Mouse (Mus musculus): ENCODE measurements around the gene Flg2.

Flg2 gene

DNA sequence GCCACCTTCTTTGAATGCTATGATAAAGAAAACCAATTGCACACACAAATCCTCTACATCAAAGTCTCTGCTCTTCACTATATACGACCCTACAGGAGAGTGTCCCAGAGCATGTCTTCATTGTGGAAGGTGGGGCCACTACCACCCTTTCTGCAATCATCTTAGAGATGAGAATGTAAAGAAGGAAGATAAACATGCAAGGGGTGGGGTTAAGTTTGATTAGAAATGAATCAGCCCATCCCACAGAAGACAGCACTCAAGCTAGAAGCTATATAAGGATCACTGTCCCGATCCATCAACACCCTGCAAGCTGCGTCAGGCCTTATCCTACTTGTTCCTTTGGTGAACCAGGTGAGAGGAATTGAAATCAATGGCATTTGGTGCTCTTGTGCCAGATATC is at the start of gene Flg2:
Gene Flg2, plus strand, starts transcription at position 301 of the 400 bp plus-strand sequence.
- no peak for DNase-seq (ENCODE audit: low spot score)

- no peak for DNase-seq (ENCODE audit: low spot score)
These were observed 34.6 kb upstream of the Flg2 start for GRCm38 (mm10) chr3:93162502-93162901.

DNA sequence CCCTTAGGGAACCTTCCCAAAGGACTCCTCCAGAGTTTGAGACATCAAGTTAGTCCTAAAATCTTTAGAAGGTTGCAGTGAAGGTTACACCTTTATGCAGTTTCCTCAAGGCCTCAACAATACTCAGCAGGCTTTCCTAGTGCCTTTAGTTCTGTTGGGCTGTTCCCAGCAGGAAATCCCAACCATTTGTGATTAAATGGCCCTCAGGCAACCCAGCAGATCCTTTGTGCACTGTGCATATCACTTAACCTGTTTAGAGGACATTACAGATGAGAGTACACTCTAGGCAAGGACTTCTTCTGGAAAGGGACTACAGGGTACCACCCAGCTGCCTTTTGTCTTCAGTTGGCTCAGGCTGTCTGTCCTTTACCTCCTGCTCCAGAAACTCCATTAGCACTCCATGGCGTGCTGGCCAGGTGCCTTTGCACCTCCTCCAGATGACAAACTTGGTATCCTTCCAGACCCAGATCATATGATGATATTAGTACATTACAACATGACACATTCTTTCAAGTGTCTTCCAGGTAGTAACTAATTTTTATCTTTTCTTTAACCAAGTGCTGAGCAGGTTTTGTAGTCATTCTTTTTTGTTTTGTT is 34.0 kb upstream of the Flg2 start:
- DNase-seq (ENCODE audit: low spot score): no peak

DNA sequence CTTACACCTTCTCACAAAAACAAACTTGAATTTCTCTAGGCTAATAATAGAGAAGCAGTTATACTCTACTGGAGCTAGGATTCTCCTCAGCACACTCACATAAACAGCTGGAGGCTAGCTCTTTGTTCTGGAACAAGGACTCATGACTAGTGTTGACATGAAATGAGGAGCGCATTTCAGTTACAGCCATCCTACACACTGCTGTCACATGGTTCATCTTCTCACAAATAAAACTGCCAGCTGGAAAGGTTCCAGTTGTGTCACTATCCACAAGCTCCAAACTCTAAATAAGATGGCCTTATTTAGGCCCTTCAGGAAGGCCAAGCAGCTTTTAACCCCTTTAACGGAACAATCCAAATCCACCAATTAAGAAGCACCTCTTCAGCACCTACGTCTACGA is 16.2 kb upstream of the Flg2 start:
- no peak for DNase-seq (ENCODE audit: low spot score)

- no peak for DNase-seq (ENCODE audit: low spot score)
These were observed 4.9 kb downstream of the Flg2 start for GRCm38 (mm10) chr3:93201955-93202354.

GRCm38 (mm10) chr3:93202499-93202898 is 5.4 kb downstream of the Flg2 start:
- DNase-seq (ENCODE audit: low spot score): no peak
